Mouse (Mus musculus): Measurements from ENCODE around the gene Gm13691. TPM values are rescaled to one million over a fixed set of nuclear protein-coding genes. Genes with fewer than 3 reads are reported as not detected.
"Not testable (repeated sequence)": the region's sequence is repeated elsewhere in the genome, so short reads cannot be mapped to it uniquely, and the experiment has no call there.

The Gm13691 gene
- polyA plus RNA-seq, 1 experiment from 2014 or later, result not detected

- WGBS, result 61% methylated on average over 8 of the region's 8 CpGs
- no peaks in the 10 kb centered on the region for H3K9me3 ChIP-seq (ENCODE audit: control insufficient read depth, low read length)
- ATAC-seq (ENCODE audit: insufficient number of reproducible peaks, low FRiP score, low TSS enrichment, low read depth) (no peak), DNase-seq (ENCODE audit: low spot score) (no peak)
- H3K4me3 ChIP-seq (ENCODE audit: low read depth, low read length), result no peak overlapping the region
- no peak overlapping the region for H3K9ac ChIP-seq (ENCODE audit: low read length)
- no peaks in the 10 kb centered on the region for H3K4me1 ChIP-seq (ENCODE audit: control insufficient read depth, insufficient read depth, low read length)
- H3K36me3 ChIP-seq (ENCODE audit: control insufficient read depth, insufficient read depth, low read length), result no peaks in the 10 kb centered on the region
- no peak overlapping the region for H3K4me2 ChIP-seq (ENCODE audit: low read depth, severe bottlenecking)
- H3K27ac ChIP-seq (replicated peaks; ENCODE audit: low read depth, low read length), result no peak overlapping the region
- no peaks in the 10 kb centered on the region for H3K27me3 ChIP-seq (ENCODE audit: control insufficient read depth, insufficient read depth, low read length)
Measured at GRCm38 (mm10) chr2:84019519-84020305, 29.4 kb downstream of the Gm13691 start.

GRCm38 (mm10) chr2:84021930-84022329 is 31.6 kb downstream of the Gm13691 start:
- Histone ChIP-seq H3K27ac (replicated peaks; ENCODE audit: low read depth, low read length) (no peak overlapping the region), H3K4me2 (ENCODE audit: low read depth, severe bottlenecking) (no peak overlapping the region), H3K4me3 (ENCODE audit: low read depth, low read length) (no peak overlapping the region), H3K9ac (ENCODE audit: low read length) (no peak overlapping the region), H3K27me3 (ENCODE audit: control insufficient read depth, insufficient read depth, low read length) (no peaks in the 10 kb centered on the region), H3K9me3 (ENCODE audit: control insufficient read depth, low read length) (no peaks in the 10 kb centered on the region), H3K36me3 (ENCODE audit: control insufficient read depth, insufficient read depth, low read length) (no peaks in the 10 kb centered on the region), H3K4me1 (ENCODE audit: control insufficient read depth, insufficient read depth, low read length) (no peaks in the 10 kb centered on the region)
- ATAC-seq (ENCODE audit: insufficient number of reproducible peaks, low FRiP score, low TSS enrichment, low read depth) (no peak), DNase-seq (ENCODE audit: low spot score) (no peak)
- 94% methylated on average over 2 of the region's 2 CpGs for WGBS

GRCm38 (mm10) chr2:84022905-84023304 is 32.6 kb downstream of the Gm13691 start:
- 89% methylated on average over 2 of the region's 2 CpGs for WGBS
- H3K4me2 ChIP-seq (ENCODE audit: low read depth, severe bottlenecking), result no peak overlapping the region
- no peaks in the 10 kb centered on the region for H3K27me3 ChIP-seq (ENCODE audit: control insufficient read depth, insufficient read depth, low read length)
- H3K9ac ChIP-seq (ENCODE audit: low read length), result no peak overlapping the region
- no peak for ATAC-seq (ENCODE audit: insufficient number of reproducible peaks, low FRiP score, low TSS enrichment, low read depth)
- H3K4me1 ChIP-seq (ENCODE audit: control insufficient read depth, insufficient read depth, low read length), result no peaks in the 10 kb centered on the region
- H3K36me3 ChIP-seq (ENCODE audit: control insufficient read depth, insufficient read depth, low read length), result no peaks in the 10 kb centered on the region
- no peak overlapping the region for H3K27ac ChIP-seq (replicated peaks; ENCODE audit: low read depth, low read length)
- no peak for DNase-seq (ENCODE audit: low spot score)
- no peak overlapping the region for H3K4me3 ChIP-seq (ENCODE audit: low read depth, low read length)
- no peaks in the 10 kb centered on the region for H3K9me3 ChIP-seq (ENCODE audit: control insufficient read depth, low read length)

GRCm38 (mm10) chr2:84023319-84023718 is 33.0 kb downstream of the Gm13691 start:
- 93% methylated on average over 2 of the region's 2 CpGs for WGBS

GRCm38 (mm10) chr2:84025217-84025616 is 34.9 kb downstream of the Gm13691 start:
- H3K9me3 ChIP-seq (ENCODE audit: control insufficient read depth, low read length), result no peaks in the 10 kb centered on the region
- 57% methylated on average over 4 of the region's 4 CpGs for WGBS
- DNase-seq (ENCODE audit: low spot score) (no peak), ATAC-seq (ENCODE audit: insufficient number of reproducible peaks, low FRiP score, low TSS enrichment, low read depth) (no peak)
- H3K27me3 ChIP-seq (ENCODE audit: control insufficient read depth, insufficient read depth, low read length), result no peaks in the 10 kb centered on the region
- no peaks in the 10 kb centered on the region for H3K4me1 ChIP-seq (ENCODE audit: control insufficient read depth, insufficient read depth, low read length)
- no peak overlapping the region for H3K4me3 ChIP-seq (ENCODE audit: low read depth, low read length)
- H3K27ac ChIP-seq (replicated peaks; ENCODE audit: low read depth, low read length), result no peak overlapping the region
- no peaks in the 10 kb centered on the region for H3K36me3 ChIP-seq (ENCODE audit: control insufficient read depth, insufficient read depth, low read length)
- H3K9ac ChIP-seq (ENCODE audit: low read length), result no peak overlapping the region
- no peak overlapping the region for H3K4me2 ChIP-seq (ENCODE audit: low read depth, severe bottlenecking)

More at GRCm38 (mm10) chr2:84023319-84023718, 33.0 kb downstream of the Gm13691 start:
- no peaks in the 10 kb centered on the region for H3K4me1 ChIP-seq (ENCODE audit: control insufficient read depth, insufficient read depth, low read length)
- no peak for DNase-seq (ENCODE audit: low spot score)
- H3K4me2 ChIP-seq (ENCODE audit: low read depth, severe bottlenecking), result no peak overlapping the region
- no peak overlapping the region for H3K4me3 ChIP-seq (ENCODE audit: low read depth, low read length)
- H3K27ac ChIP-seq (replicated peaks; ENCODE audit: low read depth, low read length), result no peak overlapping the region
- no peak for ATAC-seq (ENCODE audit: insufficient number of reproducible peaks, low FRiP score, low TSS enrichment, low read depth)
- H3K9me3 ChIP-seq (ENCODE audit: control insufficient read depth, low read length), result no peaks in the 10 kb centered on the region
- no peaks in the 10 kb centered on the region for H3K36me3 ChIP-seq (ENCODE audit: control insufficient read depth, insufficient read depth, low read length)
- H3K9ac ChIP-seq (ENCODE audit: low read length), result no peak overlapping the region
- no peaks in the 10 kb centered on the region for H3K27me3 ChIP-seq (ENCODE audit: control insufficient read depth, insufficient read depth, low read length)

GRCm38 (mm10) chr2:84032505-84032904 is 42.2 kb downstream of the Gm13691 start:
- no peak overlapping the region for H3K9ac ChIP-seq (ENCODE audit: low read length)
- H3K4me3 ChIP-seq (ENCODE audit: low read depth, low read length), result no peak overlapping the region
- H3K27me3 ChIP-seq (ENCODE audit: control insufficient read depth, insufficient read depth, low read length), result no peaks in the 10 kb centered on the region
- H3K4me2 ChIP-seq (ENCODE audit: low read depth, severe bottlenecking), result no peak overlapping the region
- WGBS, result 91% methylated on average over 2 of the region's 2 CpGs
- ATAC-seq (ENCODE audit: insufficient number of reproducible peaks, low FRiP score, low TSS enrichment, low read depth), result no peak
- H3K4me1 ChIP-seq (ENCODE audit: control insufficient read depth, insufficient read depth, low read length), result no peaks in the 10 kb centered on the region
- no peak for DNase-seq (ENCODE audit: low spot score)
- H3K36me3 ChIP-seq (ENCODE audit: control insufficient read depth, insufficient read depth, low read length), result no peaks in the 10 kb centered on the region
- no peak overlapping the region for H3K27ac ChIP-seq (replicated peaks; ENCODE audit: low read depth, low read length)
- no peaks in the 10 kb centered on the region for H3K9me3 ChIP-seq (ENCODE audit: control insufficient read depth, low read length)

- no peak overlapping the region for H3K4me2 ChIP-seq (ENCODE audit: low read depth, severe bottlenecking)
- ATAC-seq (ENCODE audit: insufficient number of reproducible peaks, low FRiP score, low TSS enrichment, low read depth) (no peak), DNase-seq (ENCODE audit: low spot score) (no peak)
- no peaks in the 10 kb centered on the region for H3K36me3 ChIP-seq (ENCODE audit: control insufficient read depth, insufficient read depth, low read length)
- no peak overlapping the region for H3K27ac ChIP-seq (replicated peaks; ENCODE audit: low read depth, low read length)
- no peaks in the 10 kb centered on the region for H3K9me3 ChIP-seq (ENCODE audit: control insufficient read depth, low read length)
- no peaks in the 10 kb centered on the region for H3K4me1 ChIP-seq (ENCODE audit: control insufficient read depth, insufficient read depth, low read length)
- WGBS, result 85% methylated on average over 4 of the region's 4 CpGs
- no peaks in the 10 kb centered on the region for H3K27me3 ChIP-seq (ENCODE audit: control insufficient read depth, insufficient read depth, low read length)
- H3K9ac ChIP-seq (ENCODE audit: low read length), result no peak overlapping the region
- no peak overlapping the region for H3K4me3 ChIP-seq (ENCODE audit: low read depth, low read length)
Measured at GRCm38 (mm10) chr2:84035997-84036396, 45.6 kb downstream of the Gm13691 start.

GRCm38 (mm10) chr2:84037304-84037703 is 47.0 kb downstream of the Gm13691 start:
- 24% methylated on average over 4 of the region's 4 CpGs for WGBS
- no peak overlapping the region for H3K27ac ChIP-seq (replicated peaks; ENCODE audit: low read depth, low read length)
- no peak overlapping the region for H3K9ac ChIP-seq (ENCODE audit: low read length)
- no peaks in the 10 kb centered on the region for H3K36me3 ChIP-seq (ENCODE audit: control insufficient read depth, insufficient read depth, low read length)
- H3K9me3 ChIP-seq (ENCODE audit: control insufficient read depth, low read length), result no peaks in the 10 kb centered on the region
- DNase-seq (ENCODE audit: low spot score) (no peak), ATAC-seq (ENCODE audit: insufficient number of reproducible peaks, low FRiP score, low TSS enrichment, low read depth) (no peak)
- H3K27me3 ChIP-seq (ENCODE audit: control insufficient read depth, insufficient read depth, low read length), result no peaks in the 10 kb centered on the region
- H3K4me1 ChIP-seq (ENCODE audit: control insufficient read depth, insufficient read depth, low read length), result no peaks in the 10 kb centered on the region
- H3K4me2 ChIP-seq (ENCODE audit: low read depth, severe bottlenecking), result no peak overlapping the region
- H3K4me3 ChIP-seq (ENCODE audit: low read depth, low read length), result no peak overlapping the region

GRCm38 (mm10) chr2:84037943-84038342 is 47.6 kb downstream of the Gm13691 start:
- not testable (repeated sequence) for H3K4me3 ChIP-seq (ENCODE audit: low read depth, low read length); H3K36me3 ChIP-seq (ENCODE audit: control insufficient read depth, insufficient read depth, low read length); H3K4me2 ChIP-seq (ENCODE audit: low read depth, severe bottlenecking); H3K9me3 ChIP-seq (ENCODE audit: control insufficient read depth, low read length); H3K27ac ChIP-seq (replicated peaks; ENCODE audit: low read depth, low read length); DNase-seq (ENCODE audit: low spot score); H3K27me3 ChIP-seq (ENCODE audit: control insufficient read depth, insufficient read depth, low read length); H3K9ac ChIP-seq (ENCODE audit: low read length); ATAC-seq (ENCODE audit: insufficient number of reproducible peaks, low FRiP score, low TSS enrichment, low read depth); H3K4me1 ChIP-seq (ENCODE audit: control insufficient read depth, insufficient read depth, low read length)
- 81% methylated on average over 1 of the region's 1 CpGs for WGBS

All from limb, embryonic 11.5 days (tissue).